Mouse (Mus musculus) hematopoietic stem cell, adult 5-6 weeks (primary cell): ENCODE measurements around the gene Tead4. TPM values are rescaled to one million over a fixed set of nuclear protein-coding genes. Genes with fewer than 3 reads are reported as not detected.
"Not testable (repeated sequence)": the region's sequence is repeated elsewhere in the genome, so short reads cannot be mapped to it uniquely, and the experiment has no call there.

Experiments
- ATAC-seq, 2 experiments: fragments of 125-278 bp in 1 of 2; replicated peaks in 1 of 2; 2 replicates each; pipeline ENCODE4 v1.8.0; 2016 to 2017; ENCODE audit warnings: inconsistent platforms in 2 of 2, mild to moderate bottlenecking in 2 of 2, moderate number of reproducible peaks in 2 of 2, low read depth in 1 of 2, moderate TSS enrichment in 1 of 2; ENCODE audit not compliant: low FRiP score in 2 of 2, poor library complexity in 2 of 2, severe bottlenecking in 2 of 2, insufficient read depth in 1 of 2, low TSS enrichment in 1 of 2
- total RNA-seq: library from RNA; stranded (forward); fragments of 172-1452, 232-1000 nt; gene quantifications from 2 replicates; pipeline ENCODE4 v1.2.3, GENCODE M21; 2017

Tead4 gene
- total RNA-seq, 1 experiment from 2014 or later = not detected

- ATAC-seq = not testable (repeated sequence)
These were observed 85.6 kb downstream of the Tead4 start for GRCm38 (mm10) chr6:128215004-128215403.

GRCm38 (mm10) chr6:128209199-128209598 is 91.4 kb downstream of the Tead4 start:
- ATAC-seq = not testable (repeated sequence)

- no peak for ATAC-seq
These were observed 92.0 kb downstream of the Tead4 start for GRCm38 (mm10) chr6:128208491-128209170.

GRCm38 (mm10) chr6:128203557-128203956 is 97.1 kb downstream of the Tead4 start:
- ATAC-seq = no peak

- peak; percentile 18 to 19; a peak in 2 of 4 replicates for ATAC-seq
These were observed 99.6 kb downstream of the Tead4 start for GRCm38 (mm10) chr6:128200847-128201640.

- peak; percentile 99 to 100 for ATAC-seq
These were observed 100.3 kb downstream of the Tead4 start for GRCm38 (mm10) chr6:128200116-128200846.

GRCm38 (mm10) chr6:128183521-128183920 is 117.1 kb downstream of the Tead4 start:
- ATAC-seq = no peak

GRCm38 (mm10) chr6:128181176-128181575 is 119.4 kb downstream of the Tead4 start:
- ATAC-seq = no peak

- no peak for ATAC-seq
These were observed 121.0 kb downstream of the Tead4 start for GRCm38 (mm10) chr6:128179651-128180050.

GRCm38 (mm10) chr6:128179247-128179646 is 121.4 kb downstream of the Tead4 start:
- no peak for ATAC-seq

GRCm38 (mm10) chr6:128178681-128179080 is 121.9 kb downstream of the Tead4 start:
- ATAC-seq = no peak

Other genes starting within 250 kb of the Tead4 start
- 2.5 and 14.3 TPM in 2 replicates for gene Tspan9, start 157.2 kb downstream of the Tead4 start, total RNA-seq
- 0.56 and 1.5 TPM in 2 replicates for gene Tulp3, start 55.0 kb upstream of the Tead4 start, total RNA-seq
- gene Rhno1, start 62.1 kb upstream of the Tead4 start, total RNA-seq = 49.2 and 50.2 TPM in 2 replicates
- gene Foxm1, start 62.1 kb upstream of the Tead4 start, total RNA-seq = 11.6 and 15.2 TPM in 2 replicates
- gene Tex52, start 74.6 kb upstream of the Tead4 start, total RNA-seq = not detected in 2 replicates
- gene Gm44596, start 74.7 kb upstream of the Tead4 start, total RNA-seq = not detected in 2 replicates
- not detected in 2 replicates for gene Nrip2, start 98.5 kb upstream of the Tead4 start, total RNA-seq
- 32.2 and 51.9 TPM in 2 replicates for gene Itfg2, start 124.1 kb upstream of the Tead4 start, total RNA-seq
- gene Fkbp4, start 137.9 kb upstream of the Tead4 start, total RNA-seq = 211 and 308 TPM in 2 replicates
- not detected in 2 replicates for gene Pzp, start 225.9 kb upstream of the Tead4 start, total RNA-seq